Mouse (Mus musculus): ENCODE results near the gene Rsrp1. TPM values are rescaled to one million over a fixed set of nuclear protein-coding genes. Genes with fewer than 3 reads are reported as not detected.

The Rsrp1 gene
- polyA plus RNA-seq, 1 experiment from 2014 or later: 382 TPM

DNA sequence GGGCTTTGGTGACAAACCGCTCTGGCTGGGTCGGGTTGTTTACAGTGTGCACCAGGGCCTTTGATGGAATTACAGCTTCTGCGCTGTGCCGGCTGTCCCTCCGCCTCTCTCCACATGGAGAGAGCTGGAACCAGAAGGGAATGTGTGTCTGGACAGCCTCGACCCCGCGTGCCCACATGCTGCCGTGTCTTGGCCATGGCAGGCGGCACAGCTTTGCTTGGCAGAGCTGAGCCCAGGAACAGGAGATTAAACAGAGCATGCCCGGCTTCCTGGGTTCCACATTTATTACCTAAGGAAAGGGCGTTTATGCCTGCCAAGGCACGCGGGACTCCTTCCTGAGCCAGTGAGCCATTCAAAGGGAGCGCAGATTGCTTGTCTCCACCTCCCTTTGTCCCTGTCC is 31.1 kb downstream of the Rsrp1 start:
- Histone ChIP-seq H3K27me3 (ENCODE audit: insufficient read depth, poor library complexity, severe bottlenecking) (peaks cover 30% of the 10 kb centered on the region), H3K36me3 (no peaks in the 10 kb centered on the region), H3K9me3 (no peaks in the 10 kb centered on the region), H3K4me1 (replicated peaks) (peaks cover 15% of the 10 kb centered on the region), H3K4me3 (no peak overlapping the region), H3K27ac (no peak overlapping the region)
- WGBS: 34% methylated on average over 15 of the region's 15 CpGs
- no peak for DNase-seq (ENCODE audit: low spot score)

DNA sequence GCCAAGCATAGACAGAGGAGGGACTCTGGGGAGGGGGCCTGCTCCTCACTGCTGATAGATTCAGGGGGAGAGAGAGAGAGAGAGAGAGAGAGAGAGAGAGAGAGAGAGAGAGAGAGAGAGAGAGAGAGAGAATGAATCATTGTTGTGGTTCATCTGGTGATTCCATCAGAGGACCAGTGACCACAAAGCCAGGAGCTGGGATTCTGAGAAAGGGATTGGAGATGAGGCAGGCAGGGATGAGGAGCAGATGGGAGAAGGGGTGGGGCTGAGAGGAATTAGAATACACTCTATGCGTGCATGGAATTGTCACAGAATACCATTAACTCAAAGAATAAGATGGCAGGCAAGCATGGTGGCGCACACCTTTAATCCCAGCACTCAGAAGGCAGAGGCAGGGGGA is 31.8 kb downstream of the Rsrp1 start:
- Histone ChIP-seq H3K9me3 (no peaks in the 10 kb centered on the region), H3K4me1 (replicated peaks) (peaks cover 15% of the 10 kb centered on the region), H3K36me3 (no peaks in the 10 kb centered on the region), H3K27me3 (ENCODE audit: insufficient read depth, poor library complexity, severe bottlenecking) (peaks cover 30% of the 10 kb centered on the region), H3K4me3 (no peak overlapping the region), H3K27ac (no peak overlapping the region)
- no peak for DNase-seq (ENCODE audit: low spot score)
- WGBS: 85% methylated on average over 2 of the region's 2 CpGs

DNA sequence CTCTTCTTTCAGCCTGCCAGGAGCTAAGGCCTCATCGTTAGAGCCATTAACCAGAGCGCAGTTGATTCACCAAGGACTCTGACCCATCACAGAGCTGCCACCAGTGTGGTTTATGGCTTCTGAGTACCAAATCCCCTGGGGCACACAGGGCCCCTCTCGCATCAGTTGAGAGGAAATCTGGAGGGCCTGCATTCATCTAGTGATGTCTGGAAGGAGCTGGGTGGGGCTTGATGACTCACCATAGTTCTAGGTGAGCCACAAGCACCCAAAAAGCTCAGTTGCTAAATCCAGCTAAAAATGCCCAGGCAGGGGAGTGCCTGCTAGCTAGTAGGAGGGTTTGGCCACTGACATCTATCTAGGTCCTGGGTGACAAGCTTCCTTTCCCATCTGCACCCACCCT is 32.5 kb downstream of the Rsrp1 start:
- Histone ChIP-seq H3K36me3 (no peaks in the 10 kb centered on the region), H3K9me3 (no peaks in the 10 kb centered on the region)
- WGBS: 81% methylated on average over 3 of the region's 3 CpGs

DNA sequence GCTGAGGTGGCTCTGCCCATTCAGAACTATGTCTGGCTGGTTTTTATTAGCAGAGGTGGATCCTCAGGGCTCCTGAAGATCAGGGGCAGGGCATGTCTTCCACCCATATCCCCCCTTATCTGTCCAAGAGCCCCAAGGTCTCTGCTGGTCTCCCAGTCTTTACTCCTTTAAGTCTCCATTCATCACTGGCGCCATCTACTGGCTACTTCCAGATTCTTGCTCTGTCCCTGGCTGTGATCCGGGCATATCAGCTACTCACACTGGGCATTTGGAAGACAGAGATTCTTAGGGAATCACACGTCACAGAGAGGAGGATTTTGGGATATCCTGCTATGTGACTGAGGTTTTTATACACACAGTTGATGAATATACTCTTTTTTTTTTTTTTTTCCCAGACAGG is 32.9 kb downstream of the Rsrp1 start:
- no peak overlapping the region for H3K27ac ChIP-seq
- peaks cover 35% of the 10 kb centered on the region for H3K27me3 ChIP-seq (ENCODE audit: insufficient read depth, poor library complexity, severe bottlenecking)
- H3K9me3 ChIP-seq: no peaks in the 10 kb centered on the region
- no peaks in the 10 kb centered on the region for H3K36me3 ChIP-seq
- peak; percentile 58 for DNase-seq (ENCODE audit: low spot score)
- H3K4me1 ChIP-seq (replicated peaks): peaks cover 9% of the 10 kb centered on the region
- WGBS: 23% methylated on average over 3 of the region's 3 CpGs
- H3K4me3 ChIP-seq: no peak overlapping the region

More for the DNA sequence above, 32.5 kb downstream of the Rsrp1 start:
- Histone ChIP-seq H3K27me3 (ENCODE audit: insufficient read depth, poor library complexity, severe bottlenecking) (peaks cover 32% of the 10 kb centered on the region), H3K27ac (no peak overlapping the region), H3K4me1 (replicated peaks) (peaks cover 9% of the 10 kb centered on the region), H3K4me3 (no peak overlapping the region)
- DNase-seq (ENCODE audit: low spot score): no peak

DNA sequence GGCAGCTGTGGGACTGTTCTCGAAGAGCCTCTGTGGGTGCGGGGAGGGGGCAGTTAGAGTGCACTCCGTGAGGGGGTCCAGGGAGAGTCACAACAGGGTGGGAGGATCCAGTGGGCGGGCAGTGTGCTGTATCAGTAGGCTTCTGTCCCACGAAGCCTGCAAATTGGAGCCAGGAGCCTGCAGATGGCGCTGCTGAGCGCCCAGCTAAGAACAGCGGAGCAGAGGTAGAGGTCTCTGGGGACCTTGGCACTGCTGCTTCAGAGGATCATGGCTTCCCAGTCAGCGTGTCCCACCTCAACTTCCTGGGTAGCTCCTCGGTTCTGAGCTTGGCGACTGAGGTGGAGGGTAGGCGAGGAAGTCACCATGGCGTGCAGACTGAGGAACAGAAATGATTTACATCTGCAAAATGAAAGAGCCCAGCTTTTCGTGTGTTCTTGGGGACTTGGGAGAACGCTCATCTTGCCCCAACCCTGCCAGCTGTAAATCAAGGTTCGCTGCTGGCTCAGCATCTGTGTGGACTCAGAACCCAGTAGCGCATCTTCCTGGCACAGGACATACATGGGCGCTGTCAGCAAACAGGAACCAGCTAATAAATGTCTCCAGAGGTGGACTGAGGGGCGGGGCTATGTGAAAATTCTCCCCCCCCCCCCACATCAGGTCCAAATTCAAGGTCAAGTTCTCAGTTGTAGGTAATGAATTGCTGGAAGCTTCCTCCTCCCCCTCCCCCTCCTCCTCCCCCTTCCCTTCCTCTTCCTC is 39.8 kb downstream of the Rsrp1 start:
- DNase-seq (ENCODE audit: low spot score): peak; percentile 60
- Histone ChIP-seq H3K9me3 (no peaks in the 10 kb centered on the region), H3K4me1 (replicated peaks) (peaks cover 7% of the 10 kb centered on the region; the same call in 1 of the 2 replicates), H3K4me3 (0 out of 2 replicates have a peak overlapping the region, but pooled peaks have one; percentile 18), H3K36me3 (no peaks in the 10 kb centered on the region), H3K27me3 (ENCODE audit: insufficient read depth, poor library complexity, severe bottlenecking) (peaks cover 10% of the 10 kb centered on the region; the same call in 1 of the 2 replicates), H3K27ac (peak overlapping the region; percentile 23; the same call in 1 of the 2 replicates)
- WGBS: 27% methylated on average over 19 of the region's 19 CpGs

DNA sequence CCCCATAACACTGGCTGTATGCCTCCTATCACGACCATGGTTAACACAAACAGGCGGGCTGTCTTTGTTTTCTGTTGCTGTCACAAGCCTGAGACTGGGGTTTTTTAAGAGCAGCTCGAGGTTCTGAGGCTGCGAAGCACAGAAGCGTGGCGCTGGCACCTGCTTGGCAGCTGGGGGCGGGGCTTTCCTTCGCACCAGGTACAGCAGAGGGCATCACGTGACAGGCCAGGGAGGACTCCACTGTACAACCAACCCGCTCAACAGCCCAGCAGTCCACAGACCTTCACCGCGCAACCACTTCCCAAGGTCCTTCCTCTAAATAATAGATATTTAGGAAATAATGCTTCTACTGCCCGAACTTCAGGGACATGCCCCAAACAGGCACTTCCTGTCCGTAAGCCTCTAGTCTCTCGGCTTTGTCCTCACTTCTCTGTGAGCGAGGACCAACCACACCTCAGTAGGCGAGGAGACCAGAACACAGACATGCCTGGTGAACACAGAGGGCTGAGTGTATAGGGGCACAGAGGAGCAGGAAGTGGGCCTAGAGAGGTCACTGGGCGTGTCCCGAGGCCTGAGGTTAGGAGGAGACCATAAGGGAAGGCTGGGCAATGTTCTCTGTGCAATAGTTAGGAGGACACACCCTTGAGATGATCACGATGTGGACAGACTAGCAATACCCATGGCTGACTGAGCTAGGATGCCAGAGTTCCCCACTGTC is 44.7 kb downstream of the Rsrp1 start:
- WGBS: 82% methylated on average over 20 of the region's 20 CpGs
- no peak for DNase-seq (ENCODE audit: low spot score)
- H3K4me3 ChIP-seq: no peak overlapping the region
- no peaks in the 10 kb centered on the region for H3K9me3 ChIP-seq
- no peaks in the 10 kb centered on the region for H3K36me3 ChIP-seq
- H3K4me1 ChIP-seq (replicated peaks): peaks cover 9% of the 10 kb centered on the region; the same call in 1 of the 2 replicates
- H3K27me3 ChIP-seq (ENCODE audit: insufficient read depth, poor library complexity, severe bottlenecking): no peaks in the 10 kb centered on the region
- H3K27ac ChIP-seq: no peak overlapping the region

DNA sequence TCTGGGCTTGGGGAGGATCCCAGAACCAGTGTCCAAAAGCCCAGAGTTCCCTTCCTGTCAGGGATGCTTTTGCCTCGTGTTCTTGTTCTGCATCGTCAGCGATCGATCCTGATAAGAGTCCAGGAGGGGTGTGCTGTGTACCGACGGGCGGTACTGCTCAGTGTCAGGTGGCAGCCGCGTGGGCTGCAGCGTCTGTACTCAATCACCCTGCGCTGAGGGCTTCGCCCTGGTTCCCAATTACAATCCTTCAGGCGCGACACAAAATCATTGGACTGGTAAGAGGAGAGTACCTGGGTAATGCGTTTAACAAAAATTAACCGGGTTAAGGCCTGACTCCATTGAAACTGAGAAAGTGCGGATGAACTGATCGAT is 45.2 kb downstream of the Rsrp1 start:
- Histone ChIP-seq H3K36me3 (no peaks in the 10 kb centered on the region), H3K4me3 (no peak overlapping the region), H3K9me3 (no peaks in the 10 kb centered on the region), H3K4me1 (replicated peaks) (0 out of 2 replicates have a peak, but pooled peaks cover 5% of the 10 kb centered on the region), H3K27me3 (ENCODE audit: insufficient read depth, poor library complexity, severe bottlenecking) (no peaks in the 10 kb centered on the region), H3K27ac (no peak overlapping the region)
- no peak for DNase-seq (ENCODE audit: low spot score)
- WGBS: 87% methylated on average over 18 of the region's 18 CpGs

DNA sequence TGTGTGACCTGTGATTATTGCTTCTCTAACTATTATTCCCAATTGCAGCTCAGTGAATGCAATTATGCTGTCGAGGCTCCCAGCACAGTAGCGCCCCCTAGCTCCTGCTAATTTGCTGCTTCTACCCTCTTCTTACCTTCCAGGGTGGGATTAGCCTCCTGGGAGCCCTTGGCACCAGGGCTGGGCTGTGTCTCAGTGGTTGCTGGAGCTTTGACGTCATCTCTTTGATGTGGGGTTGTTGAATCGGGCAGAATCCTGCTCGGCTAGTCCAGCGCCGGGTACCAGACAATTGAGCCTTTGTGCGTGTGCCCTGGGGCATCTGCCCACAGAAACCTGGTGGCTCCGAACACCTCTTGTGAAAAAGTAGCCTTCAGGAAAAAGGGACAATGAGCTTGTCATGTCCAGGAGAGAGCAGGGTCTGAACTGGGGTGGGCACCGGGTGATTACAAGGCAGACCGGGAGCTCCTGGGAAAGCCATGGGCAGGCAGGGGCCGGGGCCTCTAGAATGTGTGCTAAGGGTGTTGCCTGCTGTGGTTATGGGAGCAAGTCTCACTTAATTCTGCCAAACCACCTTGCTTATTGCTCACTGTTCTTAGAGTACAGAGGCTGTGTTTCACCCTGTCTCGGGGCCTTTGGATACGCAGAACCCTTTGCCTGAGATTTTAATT is 52.0 kb downstream of the Rsrp1 start:
- H3K27me3 ChIP-seq (ENCODE audit: insufficient read depth, poor library complexity, severe bottlenecking): no peaks in the 10 kb centered on the region; the same call in 1 of the 2 replicates
- peaks cover 23% of the 10 kb centered on the region for H3K4me1 ChIP-seq (replicated peaks)
- DNase-seq (ENCODE audit: low spot score): peak; percentile 34
- H3K36me3 ChIP-seq: no peaks in the 10 kb centered on the region
- no peak overlapping the region for H3K4me3 ChIP-seq
- 31% methylated on average over 14 of the region's 14 CpGs for WGBS
- no peak overlapping the region for H3K27ac ChIP-seq
- H3K9me3 ChIP-seq: no peaks in the 10 kb centered on the region

DNA sequence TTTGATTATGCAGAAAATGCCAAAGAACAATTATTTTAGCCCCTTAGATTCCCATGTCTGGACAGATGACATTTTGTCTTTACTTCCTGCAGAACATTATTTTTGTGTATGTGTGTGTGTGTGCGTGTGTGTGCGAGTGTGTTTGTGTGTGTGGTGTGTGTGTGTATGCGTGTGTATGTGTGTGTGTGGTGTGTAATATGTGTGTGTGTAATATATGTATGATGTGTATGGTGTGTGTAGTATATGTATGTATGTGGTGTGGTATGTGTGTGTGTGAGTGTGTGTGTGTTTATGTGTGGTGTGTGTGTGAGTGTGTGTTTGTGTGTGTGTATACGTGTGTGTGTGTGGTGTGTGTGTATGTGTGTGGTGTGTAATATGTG is 52.5 kb downstream of the Rsrp1 start:
- Histone ChIP-seq H3K4me1 (replicated peaks) (peaks cover 25% of the 10 kb centered on the region), H3K9me3 (no peaks in the 10 kb centered on the region), H3K27me3 (ENCODE audit: insufficient read depth, poor library complexity, severe bottlenecking) (no peaks in the 10 kb centered on the region; the same call in 1 of the 2 replicates), H3K4me3 (no peak overlapping the region), H3K36me3 (no peaks in the 10 kb centered on the region), H3K27ac (no peak overlapping the region)
- WGBS: 91% methylated on average over 4 of the region's 4 CpGs
- no peak for DNase-seq (ENCODE audit: low spot score)

Other genes with a start within 250 kb of the Rsrp1 start
- 3.7 and 4.1 TPM in 2 replicates for gene Man1c1, start 219.3 kb upstream of the Rsrp1 start, polyA plus RNA-seq (2016; fragmentation: Nextera tagmentation; extraction: Ambion mirVana)
- gene Ldlrap1, start 155.6 kb upstream of the Rsrp1 start, polyA plus RNA-seq (2016; fragmentation: Nextera tagmentation; extraction: Ambion mirVana): 9.7 and 11.4 TPM in 2 replicates
- gene Maco1, start 70.2 kb upstream of the Rsrp1 start, polyA plus RNA-seq (2016; fragmentation: Nextera tagmentation; extraction: Ambion mirVana): 39.2 and 48.2 TPM in 2 replicates
- 11.2 and 12.5 TPM in 2 replicates for gene Rhd, start 59.1 kb upstream of the Rsrp1 start, polyA plus RNA-seq (2016; fragmentation: Nextera tagmentation; extraction: Ambion mirVana)
- gene Tmem50a, start 8.6 kb upstream of the Rsrp1 start, polyA plus RNA-seq (2016; fragmentation: Nextera tagmentation; extraction: Ambion mirVana): 132 and 149 TPM in 2 replicates
- 67.6 and 75.2 TPM in 2 replicates for gene Syf2, start 7.3 kb downstream of the Rsrp1 start, polyA plus RNA-seq (2016; fragmentation: Nextera tagmentation; extraction: Ambion mirVana)
- 0.07 and 0.09 TPM in 2 replicates for gene Runx3, start 197.1 kb downstream of the Rsrp1 start, polyA plus RNA-seq (2016; fragmentation: Nextera tagmentation; extraction: Ambion mirVana)

Data from hindbrain, embryonic 10.5 days (tissue).